Mouse (Mus musculus) intestine, postnatal 0 days (tissue): Measurements from ENCODE around the gene St6gal1. TPM values are rescaled to one million over a fixed set of nuclear protein-coding genes. Genes with fewer than 3 reads are reported as not detected.

Experiments used
- ATAC-seq: fragments of 200-750 bp; cut with Nextera tagmentation; 2 replicates; pipeline ENCODE4 v1.8.0; 2017; ENCODE audit warnings: mild to moderate bottlenecking, moderate TSS enrichment, moderate library complexity
- H3K27ac ChIP-seq: fragments of 300-500 bp; sonication (generic); 2 replicates; pipeline ENCODE4 v1.5.1; 2014; ENCODE audit warnings: mild to moderate bottlenecking, low read depth, low read length, moderate library complexity
- H3K27me3 ChIP-seq: fragments of 300-500 bp; sonication (generic); replicated peaks from 2 replicates; pipeline ENCODE4 v1.6.1; 2014; ENCODE audit warnings: low read length, mixed read lengths; ENCODE audit not compliant: control insufficient read depth, insufficient read depth
- H3K36me3 ChIP-seq: fragments of 300-500 bp; sonication (generic); 2 replicates; pipeline ENCODE4 v1.6.1; 2014; ENCODE audit warnings: mild to moderate bottlenecking, moderate library complexity; ENCODE audit not compliant: control insufficient read depth, insufficient read depth
- H3K4me1 ChIP-seq: fragments of 300-500 bp; sonication (generic); replicated peaks from 2 replicates; pipeline ENCODE4 v1.6.1; 2014; ENCODE audit warnings: antibody characterized with exemption, low read length, mixed read lengths; ENCODE audit not compliant: control insufficient read depth, insufficient read depth
- H3K4me2 ChIP-seq: fragments of 300-500 bp; sonication (generic); replicated peaks from 2 replicates; pipeline ENCODE4 v1.6.1; 2014; ENCODE audit warnings: low read depth, mild to moderate bottlenecking, moderate library complexity
- H3K4me3 ChIP-seq: fragments of 300-500 bp; sonication (generic); 2 replicates; pipeline ENCODE4 v1.5.1; 2014; ENCODE audit warnings: low read depth, low read length
- H3K9ac ChIP-seq: fragments of 300-500 bp; sonication (generic); 2 replicates; pipeline ENCODE4 v1.6.1; 2014; ENCODE audit warnings: mild to moderate bottlenecking, low read depth, low read length
- H3K9me3 ChIP-seq: fragments of 300-500 bp; sonication (generic); 2 replicates; pipeline ENCODE4 v1.6.1; 2016; ENCODE audit warnings: mixed run types; ENCODE audit not compliant: control insufficient read depth
- CTCF ChIP-seq: sonication (generic); IDR thresholded peaks from 2 replicates; pipeline ENCODE4 v1.5.1; 2016; ENCODE audit warnings: low read depth, mild to moderate bottlenecking, control low read depth, antibody characterized with exemption, moderate library complexity
- WGBS: fragments of 180-500 bp; shearing (Covaris S2); extraction: QIAGEN DNeasy Blood & Tissue Kit; methylation state at CpG from one replicate; pipeline ENCODE4 v1.1.7; 2014; 5-methylcytosine and 5-hydroxymethylcytosine counted together
- polyA plus RNA-seq: library from polyadenylated mRNA; unstranded; fragments of >200 nt; fragmentation: Nextera tagmentation; extraction: Ambion mirVana; gene quantifications from 2 replicates; pipeline ENCODE4 v1.2.1, GENCODE M21; 2015

The St6gal1 gene
- polyA plus RNA-seq, 1 experiment from 2014 or later: 6.8 TPM

DNA sequence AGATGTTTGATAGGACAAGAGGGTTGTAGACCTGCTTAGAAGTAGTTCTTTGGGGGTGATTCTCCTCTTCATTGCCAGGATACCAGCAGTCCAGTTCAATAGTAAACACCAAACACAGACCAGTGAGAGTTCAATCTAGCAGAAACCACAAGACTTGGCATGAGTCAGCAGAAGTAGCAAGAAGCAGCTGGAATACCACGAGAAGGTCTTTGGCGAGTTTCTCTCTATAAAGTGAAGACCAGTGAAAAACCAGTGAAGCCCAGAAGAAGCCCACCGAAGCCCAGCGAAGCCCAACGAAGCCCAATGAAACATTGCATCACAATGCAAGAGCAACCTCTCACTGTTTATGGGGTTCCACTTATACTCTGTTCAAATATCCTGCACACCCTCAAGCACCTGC, 173.4 kb downstream of the St6gal1 start:
- ATAC-seq: no peak
- Histone ChIP-seq H3K4me1 (no peaks in the 10 kb centered on the region), H3K27ac (no peak overlapping the region), H3K4me3 (no peak overlapping the region), H3K9me3 (no peaks in the 10 kb centered on the region), H3K9ac (no peak overlapping the region), H3K36me3 (no peaks in the 10 kb centered on the region), H3K4me2 (no peak overlapping the region), H3K27me3 (no peaks in the 10 kb centered on the region)
- no peak for TF ChIP-seq CTCF
- WGBS: 87% methylated on average over 5 of the region's 5 CpGs

DNA sequence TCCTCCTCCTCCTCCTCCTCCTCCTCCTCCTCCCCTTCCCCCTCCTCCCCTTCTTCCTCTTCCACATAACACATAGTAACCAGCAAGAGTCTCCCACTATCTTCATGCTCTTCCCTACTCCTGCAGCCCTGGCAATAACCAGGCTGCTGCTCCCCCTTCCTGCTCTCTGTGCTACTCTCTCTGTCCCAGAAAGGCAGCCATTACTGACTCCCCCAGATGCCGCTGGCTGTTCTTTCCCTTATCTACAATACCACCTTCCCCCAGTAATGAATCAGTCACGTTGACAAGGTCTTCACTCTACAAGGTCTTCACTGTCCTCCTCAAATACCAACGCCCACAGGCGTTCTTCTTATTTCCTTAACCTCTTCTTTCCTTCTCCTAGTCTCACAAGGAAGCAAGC, 176.9 kb downstream of the St6gal1 start:
- no peak for TF ChIP-seq CTCF
- no peaks in the 10 kb centered on the region for H3K27me3 ChIP-seq
- 25% methylated on average over 4 of the region's 4 CpGs for WGBS
- H3K27ac ChIP-seq: no peak overlapping the region
- ATAC-seq: no peak
- no peak overlapping the region for H3K4me3 ChIP-seq
- H3K36me3 ChIP-seq: no peaks in the 10 kb centered on the region
- no peaks in the 10 kb centered on the region for H3K9me3 ChIP-seq
- no peak overlapping the region for H3K4me2 ChIP-seq
- H3K9ac ChIP-seq: no peak overlapping the region
- no peaks in the 10 kb centered on the region for H3K4me1 ChIP-seq

GRCm38 (mm10) chr16:23401959-23402358, 177.4 kb downstream of the St6gal1 start:
- Histone ChIP-seq H3K27me3 (no peaks in the 10 kb centered on the region), H3K9me3 (no peaks in the 10 kb centered on the region), H3K9ac (no peak overlapping the region), H3K4me3 (no peak overlapping the region), H3K4me1 (no peaks in the 10 kb centered on the region), H3K36me3 (no peaks in the 10 kb centered on the region), H3K4me2 (no peak overlapping the region), H3K27ac (no peak overlapping the region)
- no peak for ATAC-seq
- WGBS: 62% methylated on average over 3 of the region's 3 CpGs
- no peak for TF ChIP-seq CTCF

DNA sequence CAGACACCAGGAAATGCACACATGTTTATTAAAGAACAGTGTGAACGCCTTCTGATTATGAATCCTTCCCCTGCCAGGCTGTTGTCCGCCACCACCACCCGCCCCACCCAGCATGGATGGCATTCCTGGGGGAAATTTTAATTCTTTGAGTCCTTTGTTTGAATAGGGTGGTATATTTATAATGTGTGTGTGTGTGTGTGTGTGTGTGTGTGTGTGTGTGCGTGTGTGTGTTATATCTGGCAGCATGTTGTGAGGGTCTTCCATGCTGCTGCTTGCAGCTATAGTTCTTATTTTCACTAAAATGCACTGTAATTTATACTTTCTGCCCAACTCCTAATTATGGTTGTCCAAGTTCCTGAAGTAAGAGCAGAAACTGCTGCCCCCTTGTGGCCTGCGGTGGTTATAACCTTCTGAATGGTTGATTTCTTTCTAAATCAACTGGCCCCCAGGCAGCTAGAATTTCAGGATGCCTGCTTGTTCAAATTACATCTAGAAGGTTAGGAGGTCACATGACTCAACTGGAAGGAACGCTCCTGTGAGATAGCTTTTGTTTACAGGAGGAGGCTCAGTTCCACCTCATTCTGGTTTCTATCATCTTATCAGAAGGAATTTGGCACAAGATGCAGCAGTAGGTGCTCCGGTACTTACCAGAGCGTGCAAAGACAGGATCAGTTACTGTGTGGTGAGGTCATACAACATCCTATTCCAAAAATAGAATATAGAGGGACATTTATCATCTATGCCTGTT, 178.6 kb downstream of the St6gal1 start:
- no peak for ATAC-seq
- no peak overlapping the region for H3K9ac ChIP-seq
- no peaks in the 10 kb centered on the region for H3K4me1 ChIP-seq
- H3K36me3 ChIP-seq: no peaks in the 10 kb centered on the region
- WGBS: 38% methylated on average over 8 of the region's 8 CpGs
- H3K4me3 ChIP-seq: no peak overlapping the region
- TF ChIP-seq CTCF: peak; percentile 87
- no peaks in the 10 kb centered on the region for H3K27me3 ChIP-seq
- no peak overlapping the region for H3K4me2 ChIP-seq
- H3K27ac ChIP-seq: no peak overlapping the region
- H3K9me3 ChIP-seq: no peaks in the 10 kb centered on the region

Other genes starting within 250 kb of the St6gal1 start
- gene Kng2, start 195.3 kb upstream of the St6gal1 start, polyA plus RNA-seq: 1.1 and 1.4 TPM in 2 replicates
- gene Kng1, start 166.9 kb upstream of the St6gal1 start, polyA plus RNA-seq: 1.7 and 2.4 TPM in 2 replicates
- gene Eif4a2, start 117.3 kb upstream of the St6gal1 start, polyA plus RNA-seq: 101 and 109 TPM in 2 replicates
- 39.6 and 40.7 TPM in 2 replicates for gene Rfc4, start 97.0 kb upstream of the St6gal1 start, polyA plus RNA-seq
- not detected in 2 replicates for gene Adipoq, start 78.2 kb upstream of the St6gal1 start, polyA plus RNA-seq
- not detected in 2 replicates for gene Rtp1, start 204.4 kb downstream of the St6gal1 start, polyA plus RNA-seq